Mouse (Mus musculus) spleen, adult 18-20 months (tissue): ENCODE results near the gene Timm8b.

Experiments used
- DNase-seq, 2 experiments: peaks; one replicate each; pipeline ENCODE4 v3.0.0; 2022; ENCODE audit warnings: mixed read lengths in 2 of 2

The Timm8b gene

DNA sequence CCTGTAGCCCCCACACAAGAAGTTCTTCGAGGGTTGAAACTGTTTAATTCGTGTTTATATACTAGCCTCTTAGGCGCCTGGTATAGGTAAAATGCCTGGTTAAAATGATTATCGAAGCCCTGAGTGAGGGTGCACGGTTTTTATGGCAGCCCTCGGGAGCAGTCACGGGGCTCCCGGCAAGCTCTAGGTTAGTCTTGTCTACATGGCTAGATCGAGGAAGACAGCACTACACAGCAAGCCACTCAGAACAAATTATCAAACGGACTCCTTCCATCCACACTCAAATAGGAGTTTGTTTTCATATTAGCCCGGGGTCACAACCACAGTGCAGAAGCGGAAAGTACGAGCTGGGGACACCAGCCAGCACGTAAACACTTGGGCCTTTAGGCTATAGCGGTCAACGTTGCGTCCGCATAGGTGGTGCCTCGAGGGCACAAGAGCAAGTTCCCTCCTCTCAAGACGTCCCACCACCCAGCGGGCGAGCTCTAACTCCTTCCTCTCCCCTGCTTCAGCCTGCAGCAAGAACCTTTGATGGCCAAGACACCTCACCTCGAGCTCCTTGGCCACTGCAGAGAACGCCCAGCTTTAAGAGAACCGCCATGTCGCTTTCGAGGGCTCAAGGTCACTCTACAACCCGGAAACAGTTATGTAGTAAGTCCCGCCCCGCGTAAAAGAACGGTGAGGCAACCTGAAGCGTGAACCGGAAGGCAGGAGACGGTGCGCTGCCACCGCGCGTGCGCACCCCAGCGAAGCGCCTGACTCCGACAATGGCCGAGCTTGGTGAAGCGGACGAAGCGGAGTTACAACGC lies at the start of gene Timm8b, which contains the start of gene Sdhd:
Gene Timm8b, plus strand, starts transcription at position 722 of the 809 bp plus-strand sequence.
Gene Sdhd, minus strand, starts transcription at position 624 of the 809 bp plus-strand sequence.
- DNase-seq = peak; percentile 85 to 87

DNA sequence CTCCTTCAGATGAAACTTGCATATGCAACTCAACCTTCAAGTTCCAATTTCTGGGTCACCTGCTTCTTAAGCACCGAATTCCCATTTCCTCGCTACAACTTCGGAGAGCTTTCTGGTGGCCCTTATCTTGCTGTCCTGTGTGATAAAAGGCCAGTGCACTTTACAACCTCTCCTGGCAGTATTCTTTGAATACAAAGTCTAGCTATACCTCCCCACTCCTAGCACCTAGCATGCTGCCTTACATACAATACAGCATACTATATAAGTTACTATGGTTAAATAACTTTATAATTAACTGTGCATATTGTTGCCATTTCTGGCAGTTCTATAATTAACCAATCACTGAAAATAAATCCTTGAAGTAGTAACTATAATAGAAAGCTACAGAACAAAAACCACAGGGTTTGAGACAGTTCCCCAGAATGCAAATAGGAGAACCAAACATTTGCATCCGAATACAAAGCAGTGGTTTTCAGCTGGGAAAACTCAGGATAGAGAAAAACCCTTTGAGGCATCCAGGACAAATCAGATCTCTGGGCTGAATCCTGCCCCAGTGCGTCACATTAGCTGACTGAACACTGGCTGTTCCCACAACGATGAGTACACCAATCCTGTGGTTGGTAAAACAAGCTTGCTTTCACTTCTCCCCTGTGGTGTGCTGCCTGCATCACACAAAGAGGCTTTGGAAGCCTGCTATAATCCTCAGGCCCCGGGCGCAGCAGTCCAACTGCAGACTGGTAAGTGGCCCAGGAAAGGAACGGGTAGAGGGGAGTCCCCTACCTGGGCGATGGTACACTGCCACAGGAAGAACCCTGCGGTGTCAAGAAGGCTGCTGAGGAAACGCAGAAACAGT lies 49.2 kb upstream of the Timm8b start, which contains the start of gene Il18:
Gene Il18, plus strand, starts transcription at position 587 of the 853 bp plus-strand sequence.
- peak; percentile 51 to 57 for DNase-seq

DNA sequence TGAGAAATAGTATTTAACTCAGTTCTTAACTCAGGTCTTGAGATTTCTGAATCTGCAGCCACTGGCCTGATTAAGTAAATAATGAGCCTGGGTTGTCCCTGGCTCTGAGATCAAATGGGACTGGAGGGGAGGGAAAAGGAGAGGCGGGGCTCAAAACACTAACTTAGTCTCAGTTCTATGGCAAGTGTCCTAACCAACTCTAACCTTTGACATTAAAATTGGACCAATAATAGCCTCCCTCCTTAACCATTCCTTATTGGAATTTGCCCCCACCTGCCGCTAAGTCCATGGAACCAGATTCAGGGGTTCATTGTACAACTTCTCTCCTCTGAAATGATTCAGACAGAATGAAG lies 48.6 kb upstream of the Timm8b start, which contains the start of gene Bco2:
Gene Bco2, minus strand, starts transcription at position 88 of the 353 bp plus-strand sequence.
- no peak for DNase-seq

DNA sequence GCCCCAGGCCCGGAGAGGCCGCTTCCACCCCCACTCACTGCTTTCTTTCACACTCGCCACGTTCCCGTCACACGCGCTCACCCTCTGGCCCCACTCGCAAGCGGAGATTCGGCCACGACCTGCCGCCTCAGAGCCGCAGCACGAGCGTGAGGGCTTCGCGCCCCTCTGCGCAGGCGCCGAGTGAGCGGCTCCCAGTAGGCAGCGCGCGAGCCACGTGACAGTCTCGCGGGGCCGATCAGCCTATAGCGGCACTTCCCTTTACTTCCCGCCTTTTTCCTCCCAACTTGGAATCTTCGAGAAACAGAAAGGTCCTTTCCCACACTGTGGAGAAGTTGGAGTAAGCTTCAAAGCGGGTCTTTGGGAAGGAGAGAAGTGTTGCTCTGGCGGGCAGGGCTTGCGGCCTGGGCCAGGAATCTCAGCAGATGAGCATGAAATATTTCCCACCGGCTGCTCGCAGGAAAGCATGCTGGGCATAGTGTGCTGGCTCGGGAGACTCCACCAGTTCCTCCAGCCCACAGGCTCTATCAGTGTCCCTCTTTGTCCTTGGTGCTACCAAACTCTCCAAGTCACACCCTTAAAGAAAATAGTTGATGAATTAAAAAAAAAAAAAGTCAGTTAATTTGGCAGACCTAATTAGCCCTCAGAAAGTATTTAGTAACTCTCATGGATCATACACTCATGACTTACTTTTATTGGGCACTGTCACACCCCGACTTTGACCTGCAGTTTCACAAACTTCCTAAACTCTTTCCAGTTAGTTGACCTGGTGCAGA lies 42.4 kb upstream of the Timm8b start, which contains the start of gene Tex12:
Gene Tex12, minus strand, starts transcription at position 181 of the 773 bp plus-strand sequence.
- DNase-seq = no peak

DNA sequence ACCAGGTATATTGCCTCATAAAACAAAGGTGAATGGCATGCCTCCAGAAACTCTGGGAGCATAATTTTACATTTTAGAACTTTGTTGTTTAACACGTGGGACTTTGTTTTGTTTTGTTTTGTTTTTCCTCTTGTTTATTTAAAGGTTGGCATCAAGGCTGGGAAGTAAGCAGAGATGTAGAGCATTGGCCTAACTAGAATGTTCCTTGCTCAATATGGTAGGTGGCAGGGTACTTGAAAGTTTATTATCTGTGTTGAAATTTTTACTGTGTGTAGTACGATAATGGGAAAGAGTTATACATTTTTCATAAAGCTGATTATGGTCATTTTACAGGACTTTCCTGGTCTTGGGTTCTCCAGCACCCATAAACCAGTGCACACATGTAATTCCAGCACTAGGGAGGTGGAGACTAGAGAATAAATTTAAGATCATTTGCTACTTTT lies 41.8 kb upstream of the Timm8b start:
- no peak for DNase-seq

DNA sequence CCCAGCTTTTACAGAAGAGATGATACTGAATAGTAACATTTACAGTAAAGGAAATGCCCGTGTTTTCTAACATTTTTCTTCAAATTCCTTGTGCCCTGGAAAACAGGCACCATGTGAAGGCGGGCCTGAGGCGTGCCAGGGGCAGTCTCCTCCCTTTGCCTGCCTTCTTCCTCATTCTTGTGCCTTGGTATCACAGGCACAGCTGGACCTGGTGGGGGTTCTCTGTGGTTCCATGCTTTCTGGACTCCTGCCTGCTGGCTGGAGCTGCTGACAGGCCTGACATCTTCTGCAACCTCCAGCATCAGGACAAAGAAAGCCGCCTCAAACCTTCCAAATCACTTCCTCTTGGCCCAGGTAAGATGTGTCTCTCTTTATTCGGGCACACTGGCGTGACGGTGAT lies 38.5 kb upstream of the Timm8b start:
- no peak for DNase-seq

DNA sequence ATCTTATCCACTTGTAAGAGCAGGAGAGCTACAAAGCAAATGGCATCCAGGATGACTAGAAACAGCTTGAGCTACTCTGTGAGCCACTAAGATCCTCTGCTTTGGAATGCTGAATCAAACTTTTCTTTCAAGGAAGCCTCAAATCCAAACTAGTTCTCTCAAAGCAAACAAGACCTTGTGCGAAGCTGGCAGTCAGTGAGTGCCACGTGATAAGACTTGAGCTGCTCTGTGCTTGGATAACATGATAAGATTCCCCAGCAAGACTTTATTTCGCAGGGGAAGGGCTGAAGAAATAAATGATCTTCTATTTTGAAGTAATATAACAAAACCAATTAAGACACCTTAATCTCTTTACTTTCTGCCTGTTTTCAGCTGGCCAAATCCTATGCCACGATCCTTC lies 37.8 kb upstream of the Timm8b start:
- no peak for DNase-seq

DNA sequence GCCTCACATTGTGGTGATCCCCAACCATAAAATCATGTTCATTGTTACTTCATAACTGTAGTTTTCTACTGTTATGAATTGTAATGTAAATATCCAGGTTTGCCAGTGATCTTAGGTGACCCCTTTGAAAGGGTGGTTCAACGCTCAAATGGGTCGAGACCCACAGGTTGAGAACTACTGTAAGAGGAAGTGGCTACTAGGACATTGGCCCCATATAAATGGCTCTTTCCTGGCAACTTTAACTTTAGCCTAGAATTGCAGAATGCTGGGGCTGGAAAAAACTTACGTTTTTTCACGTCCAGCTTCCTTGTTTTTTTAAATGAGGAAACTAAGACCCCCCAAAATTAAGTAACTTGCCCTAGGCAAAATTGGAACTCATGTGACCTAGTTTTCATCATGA lies 36.3 kb upstream of the Timm8b start:
- no peak for DNase-seq

DNA sequence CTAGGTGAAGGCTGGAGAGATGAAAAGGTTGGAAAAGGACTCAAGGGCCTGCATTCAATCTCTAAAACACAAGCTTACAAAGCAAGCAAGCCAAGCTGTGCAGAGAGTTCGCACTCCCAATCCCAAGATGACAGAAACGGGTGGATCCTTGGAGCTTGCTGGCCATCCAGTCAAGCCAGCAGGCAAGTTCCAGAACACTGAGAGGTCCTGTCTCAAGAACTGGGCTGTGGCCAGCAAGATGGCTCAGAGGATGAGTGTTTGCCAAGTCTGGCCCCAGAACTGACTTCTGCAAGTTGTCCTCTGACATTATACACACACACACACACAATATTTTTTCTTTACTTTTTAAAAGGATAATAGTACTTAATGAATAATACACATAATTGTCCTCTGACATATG lies 35.8 kb upstream of the Timm8b start:
- no peak for DNase-seq

DNA sequence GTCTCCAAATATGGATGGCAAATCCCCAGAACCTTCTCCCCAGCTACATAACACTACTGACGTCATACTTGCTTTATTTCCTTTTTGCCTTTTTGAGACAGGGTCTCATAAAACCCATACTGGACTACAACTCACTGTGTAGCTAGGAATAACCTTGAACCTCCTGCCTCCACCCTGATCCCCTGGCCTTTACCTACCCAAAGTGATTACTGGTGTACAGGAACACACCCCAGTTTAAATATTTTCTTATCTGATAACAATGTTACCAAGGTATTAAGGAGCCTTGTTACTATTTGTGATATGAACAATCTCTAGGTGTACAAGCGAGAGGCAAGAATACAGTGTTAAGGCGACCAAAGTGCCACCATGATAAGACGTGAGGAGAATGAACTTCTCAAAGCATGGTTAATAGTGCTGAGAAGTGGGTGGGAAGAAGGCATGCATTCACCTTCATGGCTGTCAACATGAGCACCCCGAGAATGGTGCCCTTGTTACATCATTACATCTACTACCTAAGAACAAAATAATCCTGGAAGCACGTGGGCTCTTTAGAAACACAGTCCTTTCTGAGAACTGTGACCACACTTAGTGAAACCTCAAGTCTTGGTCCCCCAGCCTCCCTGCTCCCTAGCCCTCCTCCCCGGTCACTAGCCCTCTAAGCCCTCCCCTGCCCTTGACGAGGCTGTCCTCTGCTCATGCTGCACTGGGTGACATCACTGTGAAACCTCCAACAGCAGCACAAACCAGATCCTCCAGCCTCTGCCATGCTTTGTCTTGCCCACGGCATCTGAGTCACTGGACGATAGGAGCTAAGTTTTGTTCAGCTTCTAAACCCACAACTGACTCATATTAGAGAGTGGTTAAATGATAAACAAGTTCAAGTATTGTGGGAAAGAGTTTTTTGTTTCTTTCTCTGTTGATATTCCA lies 33.8 kb upstream of the Timm8b start:
- no peak for DNase-seq

DNA sequence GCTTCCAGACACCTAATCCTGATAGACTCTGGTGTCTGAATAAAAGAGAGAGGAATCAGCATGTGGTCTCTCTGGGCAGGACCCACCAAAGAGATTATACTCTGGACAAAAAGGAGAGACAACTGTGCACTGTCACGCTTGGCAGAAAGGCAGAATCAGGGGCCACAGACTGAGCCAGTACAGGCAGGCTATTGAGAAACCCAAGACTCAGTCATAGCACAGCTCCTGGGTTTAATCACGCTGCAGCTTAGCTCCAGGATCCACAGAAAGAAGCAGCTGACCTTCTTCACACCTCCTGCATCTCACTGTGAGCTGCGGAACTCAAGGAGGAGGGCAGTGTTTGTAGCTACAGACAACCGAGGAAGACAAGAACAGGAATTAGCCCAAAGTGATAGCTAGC lies 23.3 kb upstream of the Timm8b start:
- DNase-seq = no peak

DNA sequence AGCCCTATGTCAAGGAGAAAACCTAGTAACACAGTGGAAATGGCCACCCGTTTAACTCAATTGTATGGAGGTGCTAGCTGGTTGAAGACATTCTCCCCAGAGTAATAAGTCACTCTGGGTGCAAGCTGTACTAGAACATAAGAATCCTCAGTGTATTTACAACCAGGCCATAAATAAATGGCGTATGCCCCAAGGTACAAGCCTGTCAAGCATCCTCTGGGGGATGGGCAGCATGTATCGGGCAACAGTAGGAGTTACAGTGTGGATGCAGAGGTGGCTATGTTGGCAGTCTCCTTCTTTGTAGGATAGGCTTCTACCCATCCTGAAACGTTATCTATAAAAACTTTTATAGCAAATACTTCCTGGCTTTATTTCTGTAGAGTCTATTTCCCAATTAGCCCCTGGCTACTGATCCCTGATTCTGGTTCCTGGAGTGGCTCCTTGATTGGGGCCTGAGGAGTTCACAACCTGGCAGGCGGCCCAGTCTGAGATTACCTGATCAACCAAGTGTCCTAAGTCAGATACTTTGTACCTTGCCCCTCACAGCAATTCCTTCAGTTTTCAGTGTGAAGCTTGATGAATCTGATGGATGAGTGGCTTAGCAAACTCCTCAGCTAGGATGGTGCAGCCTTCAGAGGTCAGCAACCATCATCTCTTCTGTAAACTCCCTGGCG lies 18.4 kb upstream of the Timm8b start:
- no peak for DNase-seq

DNA sequence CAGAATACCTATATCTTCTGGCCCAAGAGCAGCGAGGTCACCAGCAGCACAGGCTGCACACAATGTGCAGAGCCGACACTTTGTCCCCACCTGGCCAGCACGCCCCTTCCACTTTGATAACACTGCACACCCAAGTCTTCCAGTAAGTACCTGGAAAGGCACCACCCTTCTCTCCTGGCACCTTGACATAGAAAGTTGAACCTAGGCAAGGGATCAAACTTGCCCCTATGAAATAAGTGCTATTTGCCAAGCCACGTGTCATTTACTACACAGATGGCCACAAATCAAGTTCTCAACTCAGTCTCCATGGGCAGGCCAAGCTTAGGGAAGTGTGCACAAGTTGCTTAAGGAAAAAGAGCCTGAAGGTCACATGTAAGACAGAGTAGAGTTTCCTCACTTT lies 16.8 kb upstream of the Timm8b start:
- no peak for DNase-seq

DNA sequence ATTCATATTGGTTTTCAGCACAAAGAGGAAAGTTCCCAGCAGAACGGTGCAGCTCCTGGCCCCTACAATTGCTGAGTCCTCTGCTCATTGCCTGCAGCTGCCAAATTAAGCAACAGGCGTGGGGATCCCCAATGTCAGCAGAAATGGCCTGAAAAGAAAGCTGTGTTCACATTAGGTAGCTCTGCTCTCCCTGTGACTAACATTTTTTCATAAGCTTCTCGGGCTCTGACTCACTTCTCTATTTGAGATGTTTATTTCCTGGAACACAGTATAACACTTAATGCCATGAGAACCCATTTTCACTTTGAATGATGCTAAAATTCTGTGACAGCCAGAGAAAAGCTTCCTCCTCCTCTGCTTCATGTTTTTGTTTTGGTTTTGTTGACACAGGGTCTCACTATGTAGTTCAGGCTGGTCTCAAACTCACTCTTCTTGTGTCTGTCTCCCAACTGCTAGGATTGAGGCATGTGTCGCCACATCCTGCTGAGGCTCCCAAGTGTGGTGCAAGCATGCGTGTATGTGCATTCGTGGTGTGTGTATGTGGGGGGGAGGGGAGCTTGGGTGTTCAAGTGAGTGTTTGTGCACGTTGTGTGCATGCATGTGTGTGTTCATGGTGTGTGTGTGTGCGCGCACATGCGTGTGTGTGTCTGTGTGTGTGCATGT lies 12.7 kb upstream of the Timm8b start:
- DNase-seq = no peak

DNA sequence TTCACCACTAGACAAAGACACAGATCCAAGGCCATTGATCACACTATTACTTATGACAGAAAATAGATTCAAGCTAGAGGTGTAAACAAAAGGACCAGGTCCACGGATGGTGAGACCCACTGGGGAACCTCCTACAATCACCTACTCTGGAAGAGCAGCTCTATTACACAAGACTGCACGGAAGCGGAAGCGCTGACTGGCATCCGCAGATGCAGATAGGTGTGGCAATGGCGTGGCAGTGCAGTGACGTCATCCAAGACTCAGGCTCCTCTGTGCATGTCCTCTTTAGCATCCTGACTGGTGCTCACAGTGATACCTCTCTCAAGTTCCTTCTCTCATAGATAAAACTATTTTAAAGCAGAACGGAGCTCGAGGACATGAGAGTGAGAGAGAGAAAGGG lies 10.8 kb upstream of the Timm8b start:
- no peak for DNase-seq

DNA sequence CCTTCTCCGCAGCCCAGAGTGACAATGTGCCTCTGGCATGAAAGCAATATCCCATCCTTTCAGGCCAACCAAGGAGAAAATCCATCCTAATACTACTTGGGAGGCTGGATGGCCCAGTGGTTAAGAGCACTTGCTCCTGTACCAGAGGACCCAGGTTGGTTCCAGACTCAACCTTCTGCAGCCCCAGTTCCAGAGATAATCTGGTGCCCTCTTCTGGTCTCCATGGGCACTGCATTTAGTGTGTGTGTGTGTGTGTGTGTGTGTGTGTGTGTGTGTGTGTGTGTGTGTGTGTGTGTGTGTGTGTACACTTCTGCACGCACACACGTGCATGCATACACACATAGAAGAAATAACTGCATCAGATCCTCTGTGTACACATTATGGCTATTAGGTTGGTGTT lies 10.2 kb upstream of the Timm8b start:
- DNase-seq = peak; percentile 14 to 51

DNA sequence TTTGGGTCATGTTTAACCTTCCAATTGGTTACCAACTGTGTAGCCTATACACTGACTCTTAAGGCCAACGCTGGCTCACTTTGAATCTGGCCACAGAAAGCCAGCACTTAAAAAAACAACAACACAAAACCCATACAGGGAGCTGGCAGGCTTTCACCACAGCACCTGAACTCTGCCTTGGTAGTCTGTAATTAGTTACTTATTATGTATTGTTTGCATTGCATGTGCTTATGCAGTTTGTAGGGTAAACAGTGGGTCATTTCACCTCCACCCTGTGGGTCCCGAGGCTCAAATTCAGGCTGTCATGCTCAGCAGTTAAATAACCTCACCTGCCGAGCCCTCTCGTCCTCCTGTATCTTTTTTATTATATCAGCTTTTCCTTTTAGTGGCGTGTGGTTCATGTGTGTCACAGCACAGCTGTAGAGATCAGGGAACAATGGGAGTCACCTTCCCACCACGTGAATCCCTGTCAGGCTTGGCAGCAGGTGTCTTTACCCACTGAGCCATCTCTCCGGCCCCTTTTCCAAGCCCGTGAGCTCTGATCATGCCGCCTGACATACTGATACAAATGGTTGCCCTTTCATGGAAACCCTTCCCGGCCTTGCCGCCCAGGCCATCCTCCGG lies 8.8 kb upstream of the Timm8b start:
- DNase-seq = no peak

DNA sequence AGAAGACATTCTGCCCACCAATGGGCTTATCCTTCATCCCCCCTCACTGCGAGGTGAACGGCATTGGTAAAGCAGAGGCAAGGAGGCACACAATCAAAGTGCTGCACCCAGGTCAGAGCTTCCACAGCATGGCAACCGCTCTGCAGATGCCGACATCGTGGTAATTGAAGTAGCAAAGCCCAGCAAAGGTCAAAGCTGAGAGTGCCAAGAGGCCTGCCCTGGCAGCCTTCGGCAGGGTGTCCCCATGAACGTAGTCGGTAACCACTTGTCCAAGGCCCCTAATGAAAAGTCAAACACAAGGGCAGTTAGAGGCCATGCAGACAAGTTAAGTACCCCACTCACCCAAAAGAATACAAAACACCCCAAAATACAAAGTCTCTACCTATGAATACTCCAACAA lies 6.7 kb upstream of the Timm8b start:
- DNase-seq = no peak

DNA sequence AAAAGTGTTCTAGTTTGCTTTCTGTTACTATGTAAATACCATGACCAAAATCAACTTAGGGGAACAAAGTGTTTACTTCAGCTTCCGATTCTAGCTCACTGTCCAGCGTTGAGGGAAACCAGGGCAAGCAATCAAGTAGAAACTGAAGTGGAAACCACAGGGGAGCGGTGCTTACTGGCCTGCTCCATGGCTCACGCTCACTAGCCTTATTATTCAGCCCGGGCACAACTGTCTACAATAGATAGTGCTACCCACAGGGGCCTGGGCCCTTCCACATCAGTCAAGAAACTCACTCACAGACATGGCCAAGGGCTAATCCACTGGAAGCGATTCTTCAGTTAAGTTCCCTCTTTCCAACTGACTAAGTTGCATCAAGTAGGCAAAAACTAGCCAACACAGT lies 2.2 kb upstream of the Timm8b start:
- DNase-seq = no peak
